Mouse (Mus musculus) CH12.LX (cell line): ENCODE measurements around the gene Slc22a14. TPM values are rescaled to one million over a fixed set of nuclear protein-coding genes. Genes with fewer than 3 reads are reported as not detected.
A peak's percentile ranks its signal among the peaks of the same experiment; 100 is the strongest.

Experiments
- DNase-seq: peaks from one replicate; pipeline ENCODE4 v3.0.0-alpha.2; 2013; ENCODE audit errors: extremely low read depth
- H3K27ac ChIP-seq: 2 replicates; pipeline ENCODE4 v1.5.1; 2012; ENCODE audit warnings: low read depth, mild to moderate bottlenecking, control low read depth, moderate library complexity; ENCODE audit not compliant: insufficient read depth
- H3K27me3 ChIP-seq: replicated peaks from 2 replicates; pipeline ENCODE3; 2012; ENCODE audit warnings: inconsistent platforms
- H3K36me3 ChIP-seq, 2 experiments: replicated peaks in 1 of 2; 2 replicates each; pipeline versions ENCODE3 to v1.6.1; 2012; ENCODE audit warnings: inconsistent platforms in 1 of 2, low read length in 1 of 2, mild to moderate bottlenecking in 1 of 2, mixed read lengths in 1 of 2, moderate library complexity in 1 of 2; ENCODE audit not compliant: control insufficient read depth in 1 of 2, insufficient read depth in 1 of 2
- H3K4me1 ChIP-seq, 2 experiments: 2 replicates each; pipeline ENCODE4 v1.6.1; 2012; ENCODE audit warnings: inconsistent platforms in 1 of 2, moderate library complexity in 1 of 2; ENCODE audit not compliant: insufficient read depth in 2 of 2, control insufficient read depth in 1 of 2
- H3K4me2 ChIP-seq: 2 replicates; pipeline ENCODE4 v1.6.1; 2012; ENCODE audit warnings: low read depth, mild to moderate bottlenecking, control low read depth; ENCODE audit not compliant: poor library complexity, insufficient read depth, severe bottlenecking
- H3K4me3 ChIP-seq, 3 experiments: fragments of 150-350 bp in 1 of 3; sonication (generic) in 1 of 3; replicated peaks in 1 of 3; 2 replicates each; pipeline versions ENCODE3 to v1.5.1; 2011 to 2012; ENCODE audit warnings: low read depth in 2 of 3, low read length in 2 of 3, mild to moderate bottlenecking in 2 of 3, moderate library complexity in 2 of 3, control low read depth in 1 of 3, improper control_type of control experiment in 1 of 3, inconsistent platforms in 1 of 3, mixed read lengths in 1 of 3; ENCODE audit not compliant: poor library complexity in 1 of 3
- H3K79me2 ChIP-seq: replicated peaks from 2 replicates; pipeline ENCODE4 v1.6.1; 2012; ENCODE audit warnings: mild to moderate bottlenecking, moderate library complexity; ENCODE audit not compliant: control insufficient read depth, poor library complexity, insufficient read depth, severe bottlenecking; ENCODE audit errors: extremely low read depth
- H3K9ac ChIP-seq: 2 replicates; pipeline ENCODE4 v1.6.1; 2012; ENCODE audit warnings: low read depth, mild to moderate bottlenecking, control low read depth, moderate library complexity; ENCODE audit not compliant: insufficient read depth
- H3K9me3 ChIP-seq: replicated peaks from 2 replicates; pipeline ENCODE3; 2012; ENCODE audit warnings: low read length, inconsistent platforms, mixed read lengths
- CHD1 ChIP-seq: IDR thresholded peaks from 2 replicates; pipeline ENCODE4 v1.6.1; 2012; ENCODE audit warnings: low read depth, low read length, improper control_type of control experiment, inconsistent platforms
- CHD2 ChIP-seq: IDR thresholded peaks from 2 replicates; pipeline ENCODE4 v1.6.1; 2011; ENCODE audit warnings: low read length, improper control_type of control experiment
- CTCF ChIP-seq, 2 experiments: IDR thresholded peaks in 1 of 2; conservative IDR thresholded peaks in 1 of 2; 2 replicates each; pipeline ENCODE4 v1.5.1; 2011 to 2012; ENCODE audit warnings: low read depth in 2 of 2, low read length in 2 of 2, improper control_type of control experiment in 1 of 2, inconsistent platforms in 1 of 2, mild to moderate bottlenecking in 1 of 2, moderate library complexity in 1 of 2
- E2F4 ChIP-seq: IDR thresholded peaks from 2 replicates; pipeline ENCODE4 v1.6.1; 2011; ENCODE audit warnings: low read depth, low read length, improper control_type of control experiment; ENCODE audit not compliant: insufficient replicate concordance
- ELF1 ChIP-seq: IDR thresholded peaks from 2 replicates; pipeline ENCODE4 v1.6.1; 2014; ENCODE audit warnings: low read depth, mild to moderate bottlenecking, inconsistent platforms, low read length, improper control_type of control experiment
- EP300 ChIP-seq: IDR thresholded peaks from 2 replicates; pipeline ENCODE4 v1.6.1; 2011; ENCODE audit warnings: low read length, improper control_type of control experiment
- GABPA ChIP-seq: IDR thresholded peaks from 2 replicates; pipeline ENCODE4 v1.6.1; 2012; ENCODE audit warnings: low read depth, low read length, improper control_type of control experiment, inconsistent platforms; ENCODE audit not compliant: insufficient replicate concordance
- HCFC1 ChIP-seq: IDR thresholded peaks from 2 replicates; pipeline ENCODE4 v1.6.1; 2012; ENCODE audit warnings: low read depth, mild to moderate bottlenecking, inconsistent platforms, low read length, improper control_type of control experiment
- IRF4 ChIP-seq: IDR thresholded peaks from 2 replicates; pipeline ENCODE4 v1.6.1; 2014; ENCODE audit warnings: low read depth, mild to moderate bottlenecking, inconsistent platforms, low read length, improper control_type of control experiment
- JUN ChIP-seq: IDR thresholded peaks from 2 replicates; pipeline ENCODE4 v1.6.1; 2011; ENCODE audit warnings: low read depth, mild to moderate bottlenecking, low read length, improper control_type of control experiment, moderate library complexity; ENCODE audit not compliant: insufficient read depth
- JUND ChIP-seq: conservative IDR thresholded peaks from 2 replicates; pipeline ENCODE4 v1.6.1; 2011; ENCODE audit warnings: low read depth, low read length, improper control_type of control experiment
- KAT2A ChIP-seq: IDR thresholded peaks from 2 replicates; pipeline ENCODE4 v1.6.1; 2012; ENCODE audit warnings: low read length, improper control_type of control experiment, inconsistent platforms; ENCODE audit not compliant: insufficient replicate concordance
- MAFK ChIP-seq: IDR thresholded peaks from 2 replicates; pipeline ENCODE4 v1.6.1; 2011; ENCODE audit warnings: low read length, improper control_type of control experiment; ENCODE audit not compliant: insufficient replicate concordance
- MAX ChIP-seq: IDR thresholded peaks from 2 replicates; pipeline ENCODE4 v1.6.1; 2011; ENCODE audit warnings: low read length, improper control_type of control experiment
- MEF2A ChIP-seq: IDR thresholded peaks from 2 replicates; pipeline ENCODE4 v1.6.1; 2014; ENCODE audit warnings: low read depth, mild to moderate bottlenecking, inconsistent platforms, low read length, improper control_type of control experiment, borderline replicate concordance
- MXI1 ChIP-seq: IDR thresholded peaks from 2 replicates; pipeline ENCODE4 v1.6.1; 2011; ENCODE audit warnings: mild to moderate bottlenecking, low read depth, low read length, improper control_type of control experiment
- MYC ChIP-seq: IDR thresholded peaks from 2 replicates; pipeline ENCODE4 v1.6.1; 2011; ENCODE audit warnings: low read depth, mild to moderate bottlenecking, improper control_type of control experiment, low read length
- NRF1 ChIP-seq: IDR thresholded peaks from 2 replicates; pipeline ENCODE4 v1.6.1; 2014; ENCODE audit warnings: low read depth, mild to moderate bottlenecking, inconsistent platforms, low read length, improper control_type of control experiment, moderate library complexity
- PAX5 ChIP-seq: IDR thresholded peaks from 2 replicates; pipeline ENCODE4 v1.6.1; 2012; ENCODE audit warnings: low read length, inconsistent platforms, mixed read lengths
- POLR2A ChIP-seq: IDR thresholded peaks from 2 replicates; pipeline ENCODE4 v1.6.1; 2011; ENCODE audit warnings: low read depth, mild to moderate bottlenecking, improper control_type of control experiment, low read length
- RAD21 ChIP-seq: IDR thresholded peaks from 2 replicates; pipeline ENCODE4 v1.6.1; 2011; ENCODE audit warnings: low read depth, mild to moderate bottlenecking, low read length, improper control_type of control experiment, moderate library complexity
- RCOR1 ChIP-seq: conservative IDR thresholded peaks from 2 replicates; pipeline ENCODE4 v1.6.1; 2012; ENCODE audit warnings: low read depth, mild to moderate bottlenecking, inconsistent platforms, low read length, improper control_type of control experiment
- SIN3A ChIP-seq: IDR thresholded peaks from 2 replicates; pipeline ENCODE4 v1.6.1; 2012; ENCODE audit warnings: low read length, improper control_type of control experiment, inconsistent platforms
- SMC3 ChIP-seq: IDR thresholded peaks from 2 replicates; pipeline ENCODE4 v1.6.1; 2011; ENCODE audit warnings: low read depth, low read length, improper control_type of control experiment
- TCF12 ChIP-seq: IDR thresholded peaks from 2 replicates; pipeline ENCODE4 v1.6.1; 2014; ENCODE audit warnings: low read depth, mild to moderate bottlenecking, inconsistent platforms, low read length, improper control_type of control experiment
- USF1 ChIP-seq: IDR thresholded peaks from 2 replicates; pipeline ENCODE4 v1.6.1; 2014; ENCODE audit warnings: low read depth, mild to moderate bottlenecking, inconsistent platforms, low read length, improper control_type of control experiment
- USF2 ChIP-seq: conservative IDR thresholded peaks from 2 replicates; pipeline ENCODE4 v1.6.1; 2011; ENCODE audit warnings: low read depth, low read length, improper control_type of control experiment
- ZKSCAN1 ChIP-seq: IDR thresholded peaks from 2 replicates; pipeline ENCODE4 v1.6.1; 2012; ENCODE audit warnings: low read depth, inconsistent platforms, low read length, improper control_type of control experiment, borderline replicate concordance
- ZMIZ1 ChIP-seq: IDR thresholded peaks from 2 replicates; pipeline ENCODE4 v1.6.1; 2012; ENCODE audit warnings: low read depth, mild to moderate bottlenecking, inconsistent platforms, low read length, improper control_type of control experiment
- ZNF384 ChIP-seq: IDR thresholded peaks from 2 replicates; pipeline ENCODE4 v1.6.1; 2012; ENCODE audit warnings: low read depth, low read length, improper control_type of control experiment, inconsistent platforms
- dilution Hi-C: fragments of 300-500 bp; cut with MboI; formaldehyde crosslinking; loops from 2 replicates; pipeline ENCODE4 v1.14.3; 2020; ENCODE audit warnings: low sequenced_read_pairs; ENCODE audit not compliant: extremely low pct_unique_long_range_greater_than_20kb, extremely low pct_ligation_motif_present
- in situ Hi-C: fragments of 300-500 bp; cut with MboI; formaldehyde crosslinking; loops from 3 replicates; pipeline ENCODE4 v1.14.3; 2019; ENCODE audit warnings: low sequenced_read_pairs, low pct_ligation_motif_present, low pct_unique_long_range_greater_than_20kb, mixed read lengths
- polyA plus RNA-seq: library from polyadenylated mRNA; unstranded; fragments of >175 nt; gene quantifications from 2 replicates; pipeline ENCODE4 v1.2.1, GENCODE M21; 2012; ENCODE audit warnings: low read depth; ENCODE audit not compliant: insufficient read length
- total RNA-seq, 2 experiments: library from RNA; depleted of rRNA; stranded (reverse); fragments of 300-350 nt in 1 of 2; fragments of >200 nt in 1 of 2; gene quantifications; 2 replicates each; pipeline ENCODE4 v1.2.3; 2012 to 2014

Gene Slc22a14
- total and polyA plus RNA-seq, 3 experiments = not detected

DNA sequence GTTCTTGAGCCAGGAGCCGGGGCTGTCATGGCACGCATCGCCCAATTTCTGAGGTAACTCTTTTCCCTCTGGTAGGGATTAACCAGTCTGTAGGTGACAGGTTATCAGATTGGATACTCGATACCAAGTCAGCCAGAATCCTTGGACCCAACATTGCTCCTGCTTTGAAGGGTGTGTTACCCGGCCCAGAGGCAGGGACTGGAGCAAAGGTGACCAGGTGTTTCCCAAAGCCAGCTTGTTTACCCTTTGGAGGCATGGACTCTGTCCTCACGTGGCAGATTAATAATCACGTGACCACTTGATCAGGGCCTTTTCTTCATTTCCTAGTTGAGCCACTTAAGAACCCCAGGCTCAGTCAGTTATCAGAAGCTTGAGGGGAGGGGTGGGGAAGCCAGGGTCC lies 22.6 kb downstream of the Slc22a14 start:
- Histone ChIP-seq H3K9ac (no peak overlapping the region), H3K27me3 (no peaks in the 10 kb centered on the region), H3K36me3 (peaks cover 42 to 57% of the 10 kb centered on the region in 2 experiments), H3K4me3 (no peak overlapping the region), H3K9me3 (no peaks in the 10 kb centered on the region), H3K27ac (no peak overlapping the region), H3K79me2 (peaks cover 5% of the 10 kb centered on the region; the same call in 1 of the 2 replicates), H3K4me1 (peaks cover 6 to 27% of the 10 kb centered on the region in 2 experiments), H3K4me2 (0 out of 2 replicates have a peak overlapping the region, but pooled peaks have one; percentile 72)
- DNase-seq = no peak
- dilution Hi-C loops (no loop called here), in situ Hi-C loops (no loop called here)
- TF ChIP-seq PAX5 (no peak), KAT2A (no peak)

GRCm38 (mm10) chr9:119340909-119341816 lies 24.2 kb downstream of the Slc22a14 start, which contains the start of gene Myd88:
Gene Myd88, minus strand, starts transcription at chr9:119341411.
- in situ Hi-C loops (no loop called here), dilution Hi-C loops (no loop called here)
- H3K27me3 ChIP-seq = no peaks in the 10 kb centered on the region
- H3K9me3 ChIP-seq = no peaks in the 10 kb centered on the region
- peaks cover 6 to 36% of the 10 kb centered on the region in 2 experiments for H3K4me1 ChIP-seq
- DNase-seq = peak; percentile 96
- peaks cover 42 to 58% of the 10 kb centered on the region in 2 experiments for H3K36me3 ChIP-seq
- H3K4me3 ChIP-seq = peak within 1 kb of the TSS; percentile 75 to 94 (median 83)
- H3K27ac ChIP-seq = peak within 1 kb of the TSS; percentile 76
- peaks cover 5% of the 10 kb centered on the region; the same call in 1 of the 2 replicates for H3K79me2 ChIP-seq
- H3K4me2 ChIP-seq = peak within 1 kb of the TSS; percentile 72
- H3K9ac ChIP-seq = peak within 1 kb of the TSS; percentile 87
- TF ChIP-seq ZNF384 (no peak), TCF12 (peak; percentile 29; the same call in 1 of the 2 replicates), MAFK (no peak), ZMIZ1 (peak; percentile 34; the same call in 1 of the 2 replicates), CTCF (conservative IDR thresholded peaks at IDR 0.05 in 1 of 2, IDR thresholded peaks at IDR 0.05 in 1 of 2; ENCODE audit: low read depth in 2 of 2, low read length in 2 of 2) (no peak), GABPA (no peak), SMC3 (no peak), CHD2 (no peak; the same call in 1 of the 2 replicates), PAX5 (no peak), ELF1 (no peak; the same call in 1 of the 2 replicates), HCFC1 (peak; percentile 54; the same call in 1 of the 2 replicates), RCOR1 (no peak), MEF2A (peak; percentile 75), EP300 (no peak), POLR2A (peak; percentile 58), USF1 (no peak), CHD1 (no peak), NRF1 (peak; percentile 94), KAT2A (no peak), E2F4 (no peak), RAD21 (no peak), MXI1 (peak; percentile 55), ZKSCAN1 (no peak), USF2 (no peak), JUND (no peak), JUN (no peak), MYC (no peak), SIN3A (peak; percentile 69), MAX (0 out of 2 replicates have a peak, but pooled peaks have one; percentile 20), IRF4 (peak; percentile 27; the same call in 1 of the 2 replicates)
